Mouse (Mus musculus) CD8-positive naive resting alpha-beta T cell, adult 2 months (primary cell): Measurements from ENCODE around the gene Gm1140.
"Not testable (repeated sequence)": the region's sequence is repeated elsewhere in the genome, so short reads cannot be mapped to it uniquely, and the experiment has no call there.

Source experiments
- DNase-seq, 2 experiments: peaks; one replicate each; pipeline ENCODE4 v3.0.0; 2022; ENCODE audit warnings: low read depth in 2 of 2, low spot score in 2 of 2

Gene Gm1140

DNA sequence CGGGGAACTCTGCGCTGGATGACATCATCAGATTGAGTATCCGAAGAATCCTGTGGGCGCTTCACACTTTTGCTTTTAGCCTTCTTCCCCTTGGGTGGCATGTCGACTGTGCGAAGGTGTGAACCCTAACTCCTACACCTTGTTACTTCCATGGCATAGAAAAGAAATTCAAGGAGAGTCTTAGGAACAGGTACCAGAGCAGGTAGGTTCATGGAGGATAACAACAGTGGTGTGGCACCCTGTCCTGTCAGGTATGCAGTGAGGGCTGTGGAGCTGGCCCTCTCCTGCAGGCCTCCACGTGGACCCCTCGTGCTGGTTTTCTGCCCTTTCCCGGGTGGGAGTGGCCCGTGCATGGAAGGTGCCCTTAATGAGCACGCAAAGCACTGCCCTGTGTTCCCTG lies at the start of gene Gm1140:
Gm1140 (minus strand) TSS at position 101 of the 400 bp plus-strand sequence.
- not testable (repeated sequence) for DNase-seq

DNA sequence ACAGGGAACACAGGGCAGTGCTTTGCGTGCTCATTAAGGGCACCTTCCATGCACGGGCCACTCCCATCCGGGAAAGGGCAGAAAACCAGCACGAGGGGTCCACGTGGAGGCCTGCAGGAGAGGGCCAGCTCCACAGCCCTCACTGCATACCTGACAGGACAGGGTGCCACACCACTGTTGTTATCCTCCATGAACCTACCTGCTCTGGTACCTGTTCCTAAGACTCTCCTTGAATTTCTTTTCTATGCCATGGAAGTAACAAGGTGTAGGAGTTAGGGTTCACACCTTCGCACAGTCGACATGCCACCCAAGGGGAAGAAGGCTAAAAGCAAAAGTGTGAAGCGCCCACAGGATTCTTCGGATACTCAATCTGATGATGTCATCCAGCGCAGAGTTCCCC lies 2.0 kb upstream of the Gm1140 start, which contains the start of gene Gm14692:
Gm14692 (plus strand) TSS at position 301 of the 400 bp plus-strand sequence.
- not testable (repeated sequence) for DNase-seq
